Mouse (Mus musculus): ENCODE measurements around the gene Slc52a3. TPM values are rescaled to one million over a fixed set of nuclear protein-coding genes. Genes with fewer than 3 reads are reported as not detected.

Slc52a3 gene
- total RNA-seq, 4 experiments from 2014 or later = 2.1 to 3.9 (median 2.1) TPM

DNA sequence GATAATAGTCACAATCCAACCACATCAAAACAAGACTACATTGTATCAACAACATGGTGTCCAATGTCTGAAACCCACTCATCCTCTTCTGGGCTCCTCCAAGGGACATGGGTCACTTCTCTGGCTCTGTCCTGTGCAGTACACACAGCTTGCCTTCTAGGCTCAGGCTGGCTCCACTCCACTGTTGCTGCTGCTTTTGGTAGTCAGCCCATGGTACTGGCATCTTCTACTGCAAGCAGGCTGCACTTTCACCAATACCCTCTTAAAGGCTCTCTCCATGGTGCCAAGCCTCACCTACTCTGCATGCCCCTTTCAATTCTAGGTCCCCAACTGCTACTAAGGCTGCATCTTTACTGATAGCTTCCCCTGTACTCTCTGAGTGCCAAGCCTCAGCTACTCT is 43.8 kb downstream of the Slc52a3 start:
- DNase-seq (ENCODE audit: low spot score in 2 of 2) = no peak

DNA sequence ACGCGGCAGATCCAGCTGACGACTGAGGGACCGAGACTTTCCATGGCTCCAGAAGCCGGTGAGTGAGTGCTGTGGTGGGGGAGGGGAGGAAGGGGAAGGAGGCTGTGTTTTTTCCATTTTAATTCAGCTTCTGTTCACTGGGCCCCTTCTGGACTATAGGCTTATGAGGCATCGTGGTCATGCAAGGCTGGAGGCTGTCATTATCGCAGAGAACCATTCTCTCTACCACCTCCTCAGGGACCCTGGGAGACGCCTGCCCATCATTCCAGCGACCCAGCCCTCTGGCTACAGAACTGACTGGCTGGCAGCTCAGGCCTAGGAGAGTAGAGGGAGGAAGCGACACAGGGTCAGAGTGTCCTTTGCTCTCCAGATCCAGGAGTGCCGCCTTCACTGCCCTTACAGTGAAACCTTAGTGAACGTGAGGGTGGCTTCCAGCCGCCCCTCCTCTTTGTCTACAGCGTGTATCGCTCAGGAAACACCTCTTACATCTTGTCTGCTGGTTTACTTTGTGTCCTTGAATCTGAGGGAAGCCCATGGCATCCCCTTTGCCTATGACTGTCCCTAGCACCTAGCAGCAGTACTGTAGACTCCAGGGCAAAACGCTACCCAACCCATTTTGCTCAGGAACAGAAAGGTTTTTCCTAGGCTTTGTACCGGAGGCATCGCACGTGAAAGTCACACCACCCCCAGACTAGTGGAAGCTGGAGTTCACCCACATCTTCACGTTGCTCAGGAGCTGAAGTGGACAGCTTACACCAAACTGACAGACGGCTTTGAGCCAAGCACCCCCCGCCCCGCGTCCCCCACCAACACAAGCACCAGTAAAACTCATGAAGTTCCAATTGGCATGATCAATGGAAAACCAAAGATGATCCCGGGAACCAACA is 51.0 kb downstream of the Slc52a3 start:
- no peak for DNase-seq (ENCODE audit: low spot score in 2 of 2)

DNA sequence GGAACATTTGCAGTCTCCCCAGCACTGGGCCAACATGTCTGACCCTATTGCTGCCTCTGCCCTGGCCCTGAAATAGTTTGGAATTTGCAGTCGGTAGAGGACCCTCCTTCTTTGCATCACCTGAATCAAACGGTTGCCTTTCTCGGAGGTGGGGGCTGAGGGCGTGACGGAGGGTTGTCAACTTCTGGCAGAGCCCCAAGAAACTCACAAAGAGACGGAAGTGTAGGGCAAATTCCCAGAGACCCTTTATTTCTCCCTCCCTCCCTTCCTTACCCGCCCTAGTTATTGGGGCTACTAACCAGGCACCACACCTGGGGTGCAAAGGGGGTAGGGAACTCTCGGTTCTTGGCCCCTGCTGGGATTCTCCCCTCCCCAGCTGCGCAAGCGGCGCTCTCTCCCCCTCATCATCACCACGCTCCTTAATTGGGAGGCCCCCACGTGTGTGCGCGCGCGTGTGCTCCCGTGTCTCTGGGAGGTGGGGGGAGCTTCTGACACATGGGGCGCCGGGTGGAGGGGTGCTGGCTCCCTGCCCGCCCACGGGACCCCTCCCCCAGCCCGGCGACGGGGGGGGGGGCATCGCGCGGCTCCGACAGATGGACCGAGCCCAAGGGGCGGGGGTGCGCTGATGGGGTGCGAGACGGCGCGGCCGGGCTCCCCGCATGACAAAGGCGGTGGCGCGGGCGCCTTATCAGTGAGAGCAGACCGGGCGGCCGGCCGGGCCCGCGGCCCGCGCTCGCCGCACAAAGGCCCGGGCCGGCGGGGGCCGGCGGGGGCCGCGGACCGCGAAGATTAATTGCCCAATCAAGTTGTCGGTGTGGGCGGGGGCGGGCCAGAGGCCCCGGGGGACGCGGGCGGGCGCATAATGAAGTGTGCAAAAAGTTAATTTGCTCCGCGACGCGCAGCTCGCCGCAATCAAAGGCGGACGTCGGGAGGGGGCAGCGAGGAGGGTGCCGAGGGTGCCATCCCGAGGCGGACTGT is 52.0 kb downstream of the Slc52a3 start:
- no peak for DNase-seq (ENCODE audit: low spot score in 2 of 2)

DNA sequence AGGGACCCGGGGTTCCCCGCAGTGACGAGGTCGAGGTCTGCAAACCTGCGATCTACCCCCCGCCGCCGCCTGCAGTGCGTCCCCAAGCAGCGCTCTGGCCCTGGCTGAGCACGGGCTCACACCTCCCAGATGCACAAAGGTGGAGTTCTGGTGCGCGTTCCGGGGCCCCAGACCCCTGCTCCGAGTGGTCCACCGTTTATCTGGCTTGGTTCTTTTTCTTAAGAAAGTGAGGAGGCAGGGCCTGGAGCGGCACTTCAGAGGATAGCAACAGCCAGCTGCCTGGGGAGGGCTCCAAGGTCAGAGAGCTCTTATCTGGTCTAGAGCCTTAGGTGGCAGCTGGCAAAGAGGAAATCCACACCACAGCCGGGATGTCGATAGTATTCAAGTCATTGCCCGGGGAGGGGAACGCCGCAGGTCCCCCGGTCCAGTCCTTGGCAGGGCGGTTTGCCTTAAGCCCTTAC is 52.7 kb downstream of the Slc52a3 start:
- no peak for DNase-seq (ENCODE audit: low spot score in 2 of 2)

DNA sequence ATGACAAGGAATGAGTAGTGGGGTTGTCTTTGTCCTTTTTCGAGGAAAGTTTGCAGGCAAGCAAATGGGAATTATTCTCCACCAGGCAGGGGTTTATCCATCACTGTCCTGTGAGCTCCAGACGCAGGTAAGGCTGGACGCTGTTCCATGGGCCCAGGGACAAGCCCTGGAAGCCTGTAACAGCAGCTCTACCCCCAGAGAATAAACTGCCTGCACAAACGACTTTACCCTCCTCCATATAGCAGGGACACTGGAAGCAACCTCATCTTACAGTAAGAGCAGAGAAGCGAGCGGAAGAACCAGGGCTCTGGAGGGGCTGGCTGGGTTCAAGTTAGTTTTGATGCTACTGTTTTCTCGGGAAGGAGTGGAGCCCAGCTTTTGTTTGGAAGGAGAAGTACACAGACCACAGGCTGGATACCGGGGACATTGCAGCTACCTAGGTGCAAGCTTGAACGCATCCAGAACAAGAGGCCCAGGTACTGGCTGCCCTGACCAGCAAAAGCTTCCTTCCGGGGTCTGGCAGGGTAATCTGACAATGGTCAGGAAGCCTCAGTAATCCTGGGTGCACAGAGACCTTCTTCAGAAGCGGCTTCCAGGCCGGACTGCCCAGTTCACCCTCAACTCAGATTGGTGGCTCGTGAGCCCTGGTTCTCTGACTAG is 53.4 kb downstream of the Slc52a3 start:
- no peak for DNase-seq (ENCODE audit: low spot score in 2 of 2)

DNA sequence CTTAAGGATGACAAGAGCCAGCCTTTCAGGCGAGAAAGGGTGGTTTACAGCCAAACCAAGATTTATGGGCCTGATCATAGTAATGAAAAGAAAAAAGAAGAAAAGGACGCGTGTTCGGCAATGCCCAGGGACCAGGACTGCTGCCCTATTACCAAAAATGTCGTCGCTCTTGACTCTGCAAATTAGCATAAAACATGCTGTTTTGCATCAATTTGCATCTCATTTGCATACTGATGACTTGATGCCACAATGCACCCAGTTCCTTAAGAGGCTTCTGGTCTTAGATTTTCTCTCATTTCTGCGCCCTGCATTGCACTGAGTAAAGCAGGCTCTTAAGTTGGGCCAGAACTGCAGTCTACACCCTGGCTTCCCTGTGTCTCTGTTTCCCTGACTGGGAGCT is 54.0 kb downstream of the Slc52a3 start:
- no peak for DNase-seq (ENCODE audit: low spot score in 2 of 2)

DNA sequence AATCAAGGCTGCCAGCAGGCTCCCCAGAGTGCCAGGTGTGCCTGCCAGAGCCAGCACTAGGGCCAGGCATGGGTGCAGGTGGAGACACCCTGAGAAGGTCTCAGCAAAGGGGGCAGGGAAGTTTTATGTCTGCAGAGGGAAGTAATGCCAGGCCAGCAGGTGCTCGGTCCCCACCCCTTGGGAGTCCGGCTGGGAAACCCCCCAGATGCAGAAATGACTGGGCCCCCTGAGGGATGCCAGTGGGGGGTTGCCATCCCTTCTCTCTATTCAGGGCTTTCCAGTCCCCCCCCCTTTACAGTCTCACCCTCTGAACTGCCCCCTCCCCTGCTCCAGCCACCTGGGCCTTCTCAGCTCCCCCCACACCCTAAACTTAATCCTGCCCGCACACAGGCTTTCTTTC is 55.7 kb downstream of the Slc52a3 start:
- no peak for DNase-seq (ENCODE audit: low spot score in 2 of 2)

DNA sequence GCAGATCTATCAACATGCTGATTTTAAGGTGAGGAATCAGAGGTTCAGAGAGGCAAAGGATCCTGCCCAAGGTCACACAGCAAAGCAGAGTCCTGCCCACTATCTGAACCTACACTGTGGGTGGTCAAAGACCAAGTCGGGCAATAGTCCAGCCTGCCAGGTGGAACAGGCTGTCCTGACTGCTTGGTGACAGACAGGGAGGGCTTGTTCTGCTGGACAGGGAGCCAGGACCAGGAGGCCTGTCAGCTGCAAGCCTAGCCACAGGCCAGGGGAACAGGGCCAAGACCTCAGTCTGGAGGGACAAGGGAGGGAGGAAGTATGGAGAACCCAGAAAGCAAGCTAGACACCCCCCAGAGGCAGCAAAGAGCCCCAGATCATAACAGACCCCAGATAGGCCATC is 59.1 kb downstream of the Slc52a3 start:
- DNase-seq (ENCODE audit: low spot score in 2 of 2) = no peak

DNA sequence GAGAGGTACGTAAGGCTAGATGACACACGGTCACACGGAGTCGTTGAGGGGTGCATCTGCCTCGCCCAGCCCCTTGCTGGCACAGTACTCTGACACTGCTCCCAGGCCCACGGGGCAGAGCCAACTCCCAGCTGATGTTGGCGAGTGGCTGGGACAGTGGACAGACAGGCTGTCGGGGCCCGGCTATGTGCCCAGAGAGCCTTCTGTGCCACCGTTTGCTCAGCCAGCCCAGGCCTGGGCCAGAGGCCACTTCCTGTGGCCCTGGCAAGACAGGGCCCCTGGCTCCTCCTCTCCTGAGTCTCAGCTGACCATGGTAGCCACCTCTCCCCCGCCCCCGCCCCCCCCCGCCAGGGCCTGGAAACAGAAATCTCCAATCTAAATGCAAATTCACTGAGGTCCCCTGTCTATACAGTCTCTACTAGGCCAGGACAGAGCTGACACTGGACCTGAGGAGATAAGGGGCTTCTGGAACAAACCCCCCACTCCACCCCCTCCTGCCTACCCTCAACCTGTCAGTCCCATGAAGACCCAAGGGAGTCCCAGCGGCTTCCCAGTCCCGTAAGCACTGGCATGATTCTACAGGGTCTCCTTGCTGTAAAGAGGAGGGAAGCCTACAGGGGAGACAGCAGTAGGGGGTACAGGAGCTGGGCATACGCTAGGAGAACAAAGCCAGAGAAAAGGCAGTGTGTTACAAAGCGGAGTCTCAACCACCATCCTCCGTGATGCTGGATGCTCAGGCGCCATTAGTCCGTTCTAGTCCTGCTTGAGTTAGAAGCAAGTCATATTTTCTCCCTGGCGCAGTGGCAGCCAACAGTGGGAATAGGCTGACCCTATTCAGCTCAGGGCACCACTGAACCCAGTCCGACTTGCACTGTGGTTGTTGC is 60.3 kb downstream of the Slc52a3 start:
- no peak for DNase-seq (ENCODE audit: low spot score in 2 of 2)

DNA sequence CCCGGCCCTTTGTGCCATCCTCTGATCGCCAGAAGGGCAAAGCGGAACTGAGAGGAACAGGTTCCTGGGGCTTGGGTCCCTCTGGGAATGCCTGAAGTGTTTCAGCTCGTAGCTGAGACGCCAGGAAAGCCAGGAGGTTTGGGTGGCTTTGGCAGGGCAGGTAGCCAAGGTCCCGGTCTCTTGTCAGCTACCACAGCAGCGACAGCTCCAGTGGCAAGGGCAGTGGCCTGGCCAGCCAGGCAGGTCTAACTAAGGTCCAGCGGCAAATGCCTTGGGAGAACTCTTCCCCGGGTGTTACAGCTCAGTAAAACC is 60.9 kb downstream of the Slc52a3 start:
- no peak for DNase-seq (ENCODE audit: low spot score in 2 of 2)

Small RNAs within 50 kb of the gene (microRNA-seq; reads per million reads assigned to microRNA genes)
- 0 reads per million in 2 experiments for gene Mir1953

Other genes starting within 250 kb of the Slc52a3 start
- not detected for gene Rspo4, start 153.6 kb upstream of the Slc52a3 start, total RNA-seq (2022)
- gene Angpt4, start 85.3 kb upstream of the Slc52a3 start, total RNA-seq (2022) = under 1 TPM in 1 of 4 experiments, not detected in 3; 0.14 TPM
- 1 to 10 TPM; 5.9 to 8.0 (median 7.2) TPM for gene Fam110a, start 16.3 kb upstream of the Slc52a3 start, total RNA-seq (2022)
- 10 to 100 TPM; 16.9 to 20.3 (median 18.4) TPM for gene Scrt2, start 85.0 kb downstream of the Slc52a3 start, total RNA-seq (2022)
- 10 to 100 TPM; 65.7 to 77.7 (median 72.6) TPM for gene Srxn1, start 109.0 kb downstream of the Slc52a3 start, total RNA-seq (2022)
- gene Tcf15, start 147.1 kb downstream of the Slc52a3 start, total RNA-seq (2022) = 1 to 10 TPM; 2.0 to 3.9 (median 2.7) TPM
- 10 to 100 TPM; 88.7 to 96.2 (median 93.5) TPM for gene Csnk2a1, start 230.3 kb downstream of the Slc52a3 start, total RNA-seq (2022)